Mouse (Mus musculus) CH12.LX (cell line): ENCODE results near the gene Angel1. TPM values are rescaled to one million over a fixed set of nuclear protein-coding genes. Genes with fewer than 3 reads are reported as not detected.

Source experiments
- DNase-seq: peaks from one replicate; pipeline ENCODE4 v3.0.0-alpha.2; 2013; ENCODE audit errors: extremely low read depth
- H3K27ac ChIP-seq: 2 replicates; pipeline ENCODE4 v1.5.1; 2012; ENCODE audit warnings: low read depth, mild to moderate bottlenecking, control low read depth, moderate library complexity; ENCODE audit not compliant: insufficient read depth
- H3K27me3 ChIP-seq: replicated peaks from 2 replicates; pipeline ENCODE3; 2012; ENCODE audit warnings: inconsistent platforms
- H3K36me3 ChIP-seq, 2 experiments: replicated peaks in 1 of 2; 2 replicates each; pipeline versions ENCODE3 to v1.6.1; 2012; ENCODE audit warnings: inconsistent platforms in 1 of 2, low read length in 1 of 2, mild to moderate bottlenecking in 1 of 2, mixed read lengths in 1 of 2, moderate library complexity in 1 of 2; ENCODE audit not compliant: control insufficient read depth in 1 of 2, insufficient read depth in 1 of 2
- H3K4me1 ChIP-seq, 2 experiments: 2 replicates each; pipeline ENCODE4 v1.6.1; 2012; ENCODE audit warnings: inconsistent platforms in 1 of 2, moderate library complexity in 1 of 2; ENCODE audit not compliant: insufficient read depth in 2 of 2, control insufficient read depth in 1 of 2
- H3K4me2 ChIP-seq: 2 replicates; pipeline ENCODE4 v1.6.1; 2012; ENCODE audit warnings: low read depth, mild to moderate bottlenecking, control low read depth; ENCODE audit not compliant: poor library complexity, insufficient read depth, severe bottlenecking
- H3K4me3 ChIP-seq, 3 experiments: fragments of 150-350 bp in 1 of 3; sonication (generic) in 1 of 3; replicated peaks in 1 of 3; 2 replicates each; pipeline versions ENCODE3 to v1.5.1; 2011 to 2012; ENCODE audit warnings: low read depth in 2 of 3, low read length in 2 of 3, mild to moderate bottlenecking in 2 of 3, moderate library complexity in 2 of 3, control low read depth in 1 of 3, improper control_type of control experiment in 1 of 3, inconsistent platforms in 1 of 3, mixed read lengths in 1 of 3; ENCODE audit not compliant: poor library complexity in 1 of 3
- H3K79me2 ChIP-seq: replicated peaks from 2 replicates; pipeline ENCODE4 v1.6.1; 2012; ENCODE audit warnings: mild to moderate bottlenecking, moderate library complexity; ENCODE audit not compliant: control insufficient read depth, poor library complexity, insufficient read depth, severe bottlenecking; ENCODE audit errors: extremely low read depth
- H3K9ac ChIP-seq: 2 replicates; pipeline ENCODE4 v1.6.1; 2012; ENCODE audit warnings: low read depth, mild to moderate bottlenecking, control low read depth, moderate library complexity; ENCODE audit not compliant: insufficient read depth
- H3K9me3 ChIP-seq: replicated peaks from 2 replicates; pipeline ENCODE3; 2012; ENCODE audit warnings: low read length, inconsistent platforms, mixed read lengths
- BHLHE40 ChIP-seq: IDR thresholded peaks from 2 replicates; pipeline ENCODE4 v1.6.1; 2011; ENCODE audit warnings: mild to moderate bottlenecking, low read depth, low read length, improper control_type of control experiment
- CHD1 ChIP-seq: IDR thresholded peaks from 2 replicates; pipeline ENCODE4 v1.6.1; 2012; ENCODE audit warnings: low read depth, low read length, improper control_type of control experiment, inconsistent platforms
- CHD2 ChIP-seq: IDR thresholded peaks from 2 replicates; pipeline ENCODE4 v1.6.1; 2011; ENCODE audit warnings: low read length, improper control_type of control experiment
- ELF1 ChIP-seq: IDR thresholded peaks from 2 replicates; pipeline ENCODE4 v1.6.1; 2014; ENCODE audit warnings: low read depth, mild to moderate bottlenecking, inconsistent platforms, low read length, improper control_type of control experiment
- EP300 ChIP-seq: IDR thresholded peaks from 2 replicates; pipeline ENCODE4 v1.6.1; 2011; ENCODE audit warnings: low read length, improper control_type of control experiment
- ETS1 ChIP-seq: conservative IDR thresholded peaks from 2 replicates; pipeline ENCODE4 v1.6.1; 2012; ENCODE audit warnings: low read depth, mild to moderate bottlenecking, inconsistent platforms, low read length, improper control_type of control experiment, moderate library complexity
- IRF4 ChIP-seq: IDR thresholded peaks from 2 replicates; pipeline ENCODE4 v1.6.1; 2014; ENCODE audit warnings: low read depth, mild to moderate bottlenecking, inconsistent platforms, low read length, improper control_type of control experiment
- JUN ChIP-seq: IDR thresholded peaks from 2 replicates; pipeline ENCODE4 v1.6.1; 2011; ENCODE audit warnings: low read depth, mild to moderate bottlenecking, low read length, improper control_type of control experiment, moderate library complexity; ENCODE audit not compliant: insufficient read depth
- JUND ChIP-seq: conservative IDR thresholded peaks from 2 replicates; pipeline ENCODE4 v1.6.1; 2011; ENCODE audit warnings: low read depth, low read length, improper control_type of control experiment
- KAT2A ChIP-seq: IDR thresholded peaks from 2 replicates; pipeline ENCODE4 v1.6.1; 2012; ENCODE audit warnings: low read length, improper control_type of control experiment, inconsistent platforms; ENCODE audit not compliant: insufficient replicate concordance
- MAFK ChIP-seq: IDR thresholded peaks from 2 replicates; pipeline ENCODE4 v1.6.1; 2011; ENCODE audit warnings: low read length, improper control_type of control experiment; ENCODE audit not compliant: insufficient replicate concordance
- MEF2A ChIP-seq: IDR thresholded peaks from 2 replicates; pipeline ENCODE4 v1.6.1; 2014; ENCODE audit warnings: low read depth, mild to moderate bottlenecking, inconsistent platforms, low read length, improper control_type of control experiment, borderline replicate concordance
- MXI1 ChIP-seq: IDR thresholded peaks from 2 replicates; pipeline ENCODE4 v1.6.1; 2011; ENCODE audit warnings: mild to moderate bottlenecking, low read depth, low read length, improper control_type of control experiment
- POLR2AphosphoS2 ChIP-seq: IDR thresholded peaks from 2 replicates; pipeline ENCODE4 v1.6.1; 2011; ENCODE audit warnings: low read depth, low read length, improper control_type of control experiment
- RCOR1 ChIP-seq: conservative IDR thresholded peaks from 2 replicates; pipeline ENCODE4 v1.6.1; 2012; ENCODE audit warnings: low read depth, mild to moderate bottlenecking, inconsistent platforms, low read length, improper control_type of control experiment
- SIN3A ChIP-seq: IDR thresholded peaks from 2 replicates; pipeline ENCODE4 v1.6.1; 2012; ENCODE audit warnings: low read length, improper control_type of control experiment, inconsistent platforms
- SMC3 ChIP-seq: IDR thresholded peaks from 2 replicates; pipeline ENCODE4 v1.6.1; 2011; ENCODE audit warnings: low read depth, low read length, improper control_type of control experiment
- TBP ChIP-seq: conservative IDR thresholded peaks from 2 replicates; pipeline ENCODE4 v1.6.1; 2011; ENCODE audit warnings: low read depth, low read length, improper control_type of control experiment
- TCF12 ChIP-seq: IDR thresholded peaks from 2 replicates; pipeline ENCODE4 v1.6.1; 2014; ENCODE audit warnings: low read depth, mild to moderate bottlenecking, inconsistent platforms, low read length, improper control_type of control experiment
- USF1 ChIP-seq: IDR thresholded peaks from 2 replicates; pipeline ENCODE4 v1.6.1; 2014; ENCODE audit warnings: low read depth, mild to moderate bottlenecking, inconsistent platforms, low read length, improper control_type of control experiment
- USF2 ChIP-seq: conservative IDR thresholded peaks from 2 replicates; pipeline ENCODE4 v1.6.1; 2011; ENCODE audit warnings: low read depth, low read length, improper control_type of control experiment
- ZC3H11A ChIP-seq: IDR thresholded peaks from 2 replicates; pipeline ENCODE4 v1.6.1; 2012; ENCODE audit warnings: low read depth, mild to moderate bottlenecking, inconsistent platforms, low read length, improper control_type of control experiment
- dilution Hi-C: fragments of 300-500 bp; cut with MboI; formaldehyde crosslinking; loops from 2 replicates; pipeline ENCODE4 v1.14.3; 2020; ENCODE audit warnings: low sequenced_read_pairs; ENCODE audit not compliant: extremely low pct_unique_long_range_greater_than_20kb, extremely low pct_ligation_motif_present
- in situ Hi-C: fragments of 300-500 bp; cut with MboI; formaldehyde crosslinking; loops from 3 replicates; pipeline ENCODE4 v1.14.3; 2019; ENCODE audit warnings: low sequenced_read_pairs, low pct_ligation_motif_present, low pct_unique_long_range_greater_than_20kb, mixed read lengths
- polyA plus RNA-seq: library from polyadenylated mRNA; unstranded; fragments of >175 nt; gene quantifications from 2 replicates; pipeline ENCODE4 v1.2.1, GENCODE M21; 2012; ENCODE audit warnings: low read depth; ENCODE audit not compliant: insufficient read length
- total RNA-seq, 2 experiments: library from RNA; depleted of rRNA; stranded (reverse); fragments of 300-350 nt in 1 of 2; fragments of >200 nt in 1 of 2; gene quantifications; 2 replicates each; pipeline ENCODE4 v1.2.3; 2012 to 2014

Gene Angel1
- total and polyA plus RNA-seq, 3 experiments, result 1.0 to 9.3 (median 2.9) TPM

- H3K4me1 ChIP-seq, result peaks cover 35 to 75% of the 10 kb centered on the region in 2 experiments
- no peak overlapping the region for H3K27ac ChIP-seq
- no peak for DNase-seq
- no peaks in the 10 kb centered on the region for H3K9me3 ChIP-seq
- H3K27me3 ChIP-seq, result no peaks in the 10 kb centered on the region
- in situ Hi-C loops, result no loop called here
- H3K36me3 ChIP-seq, result peaks cover 0 to 6% of the 10 kb centered on the region in 2 experiments
- no peak for TF ChIP-seq USF1
- TF ChIP-seq ELF1, result no peak
- TF ChIP-seq USF2, result no peak
- TF ChIP-seq EP300, result no peak
- no peak for TF ChIP-seq MAFK
- TF ChIP-seq MEF2A, result no peak
- no peak for TF ChIP-seq ZC3H11A
- TF ChIP-seq RCOR1, result no peak
- no peak for TF ChIP-seq TBP
- no peak for TF ChIP-seq CHD1
- no peak for TF ChIP-seq BHLHE40
- H3K4me3 ChIP-seq, result peak overlapping the region in 1 of 3 experiments; percentile 5
- no peaks in the 10 kb centered on the region for H3K79me2 ChIP-seq
- no peak overlapping the region; the same call in 1 of the 2 replicates for H3K4me2 ChIP-seq
- dilution Hi-C loops, result no loop called here
- no peak overlapping the region for H3K9ac ChIP-seq
Measured at GRCm38 (mm10) chr12:86687445-86687955, 38.8 kb downstream of the Angel1 start.

- peak; percentile 93 for DNase-seq
- Histone ChIP-seq H3K4me3 (no peak overlapping the region), H3K9ac (no peak overlapping the region), H3K79me2 (no peaks in the 10 kb centered on the region), H3K4me2 (no peak overlapping the region; the same call in 1 of the 2 replicates), H3K27me3 (no peaks in the 10 kb centered on the region), H3K9me3 (no peaks in the 10 kb centered on the region), H3K36me3 (peaks cover 0 to 6% of the 10 kb centered on the region in 2 experiments), H3K4me1 (peaks cover 29 to 75% of the 10 kb centered on the region in 2 experiments), H3K27ac (no peak overlapping the region)
- in situ Hi-C loops, result no loop called here
- dilution Hi-C loops, result no loop called here
- TF ChIP-seq SIN3A (no peak), CHD2 (peak; percentile 79), USF1 (no peak), SMC3 (peak; percentile 5; the same call in 1 of the 2 replicates), BHLHE40 (peak; percentile 36; the same call in 1 of the 2 replicates), KAT2A (0 out of 2 replicates have a peak, but pooled peaks have one; percentile 7), MEF2A (peak; percentile 46; the same call in 1 of the 2 replicates), JUND (no peak), POLR2AphosphoS2 (no peak), TCF12 (peak; percentile 56; the same call in 1 of the 2 replicates), ETS1 (peak; percentile 75), MXI1 (no peak), IRF4 (no peak), JUN (no peak)
Measured at GRCm38 (mm10) chr12:86686551-86687330, 39.5 kb downstream of the Angel1 start.
